Mouse (Mus musculus) kidney, adult 2 months (tissue): ENCODE data around the gene Rhox7a. TPM values are rescaled to one million over a fixed set of nuclear protein-coding genes. Genes with fewer than 3 reads are reported as not detected.

Experiments used
- DNase-seq: peaks from one replicate; pipeline ENCODE4 v3.0.0; 2021
- H3K27ac ChIP-seq: fragments of 200-500 bp; 2 replicates; pipeline ENCODE4 v1.5.1; 2012; ENCODE audit warnings: low read depth, low read length, control low read depth, inconsistent platforms; ENCODE audit not compliant: insufficient read depth
- H3K27me3 ChIP-seq: fragments of 200-500 bp; replicated peaks from 2 replicates; pipeline ENCODE4 v1.6.1; 2012; ENCODE audit warnings: mild to moderate bottlenecking, moderate library complexity, low read length, inconsistent platforms; ENCODE audit not compliant: control insufficient read depth, insufficient read depth
- H3K36me3 ChIP-seq: fragments of 200-500 bp; 2 replicates; pipeline ENCODE4 v1.6.1; 2012; ENCODE audit warnings: mild to moderate bottlenecking, moderate library complexity, low read length, inconsistent platforms; ENCODE audit not compliant: control insufficient read depth, insufficient read depth
- H3K4me1 ChIP-seq: fragments of 200-500 bp; 2 replicates; pipeline ENCODE4 v1.6.1; 2011; ENCODE audit warnings: low read length; ENCODE audit not compliant: control insufficient read depth, insufficient read depth
- H3K4me3 ChIP-seq: fragments of 200-500 bp; 2 replicates; pipeline ENCODE4 v1.5.1; 2011; ENCODE audit warnings: mild to moderate bottlenecking, low read depth, low read length, control low read depth; ENCODE audit not compliant: insufficient read depth
- CTCF ChIP-seq: fragments of 200-500 bp; conservative IDR thresholded peaks from 2 replicates; pipeline ENCODE4 v1.5.1; 2011; ENCODE audit warnings: low read depth, mild to moderate bottlenecking, control low read depth, low read length, moderate library complexity, mixed read lengths; ENCODE audit not compliant: insufficient read depth, insufficient read length
- WGBS: fragments of 180-500 bp; shearing (Covaris S2); methylation state at CpG from one replicate; pipeline ENCODE4 v1.1.7; 2018; 5-methylcytosine and 5-hydroxymethylcytosine counted together
- polyA plus RNA-seq: library from polyadenylated mRNA; depleted of rRNA; stranded (reverse); fragments of >200 nt; gene quantifications from 2 replicates; pipeline ENCODE4 v1.2.3, GENCODE M21; 2012; rRNA removed

Gene Rhox7a
- polyA plus RNA-seq, 1 experiment: not detected

DNA sequence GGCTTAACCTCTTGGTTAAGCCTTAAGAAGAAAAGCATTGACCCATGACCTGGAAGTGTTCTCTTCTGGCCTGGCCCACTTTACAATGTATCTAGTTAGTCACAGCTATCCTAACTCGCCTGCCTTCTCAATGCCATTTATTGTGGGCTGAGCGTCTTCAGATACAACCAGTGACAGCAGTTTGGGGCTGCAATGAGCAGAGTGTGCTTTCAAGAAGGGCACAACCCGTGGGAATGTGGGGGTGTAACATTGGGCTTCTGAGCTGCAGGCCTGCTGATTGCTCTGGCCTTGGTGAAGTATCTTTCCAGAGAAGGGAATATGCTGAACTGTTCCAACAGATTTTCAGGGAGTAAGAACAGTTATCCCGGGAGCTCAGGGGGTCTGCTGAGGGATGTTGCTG lies 47.4 kb downstream of the Rhox7a start, which contains the start of gene Rhox8:
Gene Rhox8, minus strand, starts transcription at position 101 of the 400 bp plus-strand sequence.
- H3K27ac ChIP-seq: no peak within 1 kb of the TSS
- 73% methylated on average over 4 of the region's 4 CpGs for WGBS
- H3K4me1 ChIP-seq: no peaks in the 10 kb centered on the region
- H3K27me3 ChIP-seq: no peaks in the 10 kb centered on the region
- H3K4me3 ChIP-seq: no peak within 1 kb of the TSS
- no peak for TF ChIP-seq CTCF
- H3K36me3 ChIP-seq: no peaks in the 10 kb centered on the region
- no peak for DNase-seq

Other genes with a start within 250 kb of the Rhox7a start
- not detected in 2 replicates for gene Rhox4f, start 224.0 kb upstream of the Rhox7a start, polyA plus RNA-seq
- not detected in 2 replicates for gene Rhox3g, start 203.1 kb upstream of the Rhox7a start, polyA plus RNA-seq
- gene Rhox2g, start 188.2 kb upstream of the Rhox7a start, polyA plus RNA-seq: not detected in 2 replicates
- not detected in 2 replicates for gene Rhox4g, start 180.4 kb upstream of the Rhox7a start, polyA plus RNA-seq
- gene Rhox3h, start 162.9 kb upstream of the Rhox7a start, polyA plus RNA-seq: not detected in 2 replicates
- gene Rhox2h, start 158.4 kb upstream of the Rhox7a start, polyA plus RNA-seq: not detected in 2 replicates
- not detected in 2 replicates for gene Rhox5, start 26.8 kb upstream of the Rhox7a start, polyA plus RNA-seq
- gene Rhox6, start 4.8 kb upstream of the Rhox7a start, polyA plus RNA-seq: 1.3 and 1.5 TPM in 2 replicates
- not detected in 2 replicates for gene Rhox8, start 47.3 kb downstream of the Rhox7a start, polyA plus RNA-seq
- gene Rhox7b, start 65.5 kb downstream of the Rhox7a start, polyA plus RNA-seq: not detected in 2 replicates
- not detected in 2 replicates for gene Rhox9, start 70.1 kb downstream of the Rhox7a start, polyA plus RNA-seq
- not detected in 2 replicates for gene Btg1-ps1, start 187.1 kb downstream of the Rhox7a start, polyA plus RNA-seq
- not detected in 2 replicates for gene Btg1-ps2, start 211.4 kb downstream of the Rhox7a start, polyA plus RNA-seq
- not detected in 2 replicates for gene Rhox10, start 234.8 kb downstream of the Rhox7a start, polyA plus RNA-seq